Mouse (Mus musculus) E14TG2a.4 (cell line): ENCODE results near the gene Ell.

Source experiments
- CTCF ChIP-seq: conservative IDR thresholded peaks from 2 replicates; pipeline ENCODE4 v1.5.1; 2014; ENCODE audit warnings: low read length
- POU5F1 ChIP-seq: IDR thresholded peaks from 2 replicates; pipeline ENCODE4 v1.6.1; 2014; ENCODE audit warnings: low read length, borderline replicate concordance

GRCm38 (mm10) chr8:70560564-70560963, 21.3 kb downstream of the Ell start:
- no peak for TF ChIP-seq CTCF
- no peak for TF ChIP-seq POU5F1
